Mouse (Mus musculus) forebrain, embryonic 13.5 days (tissue): ENCODE results near the gene Acad10. TPM values are rescaled to one million over a fixed set of nuclear protein-coding genes. Genes with fewer than 3 reads are reported as not detected.

ENCODE experiments used
- ATAC-seq: fragments of 200-750 bp; cut with Nextera tagmentation; 2 replicates; pipeline ENCODE4 v1.8.0; 2017
- H3K27ac ChIP-seq: fragments of 300-500 bp; sonication (generic); 2 replicates; pipeline ENCODE4 v1.5.1; 2015; ENCODE audit warnings: inconsistent platforms, mild to moderate bottlenecking, moderate library complexity
- H3K27me3 ChIP-seq: fragments of 300-500 bp; sonication (generic); 2 replicates; pipeline ENCODE4 v1.6.1; 2015; ENCODE audit warnings: mild to moderate bottlenecking, inconsistent platforms
- H3K36me3 ChIP-seq: fragments of 300-500 bp; sonication (generic); 2 replicates; pipeline ENCODE4 v1.6.1; 2015; ENCODE audit warnings: mild to moderate bottlenecking, inconsistent platforms; ENCODE audit not compliant: poor library complexity, severe bottlenecking
- H3K4me1 ChIP-seq: fragments of 300-500 bp; sonication (generic); 2 replicates; pipeline ENCODE4 v1.6.1; 2015; ENCODE audit warnings: inconsistent platforms
- H3K4me2 ChIP-seq: fragments of 300-500 bp; sonication (generic); 2 replicates; pipeline ENCODE4 v1.6.1; 2015; ENCODE audit warnings: inconsistent platforms, mild to moderate bottlenecking, moderate library complexity
- H3K4me3 ChIP-seq: fragments of 300-500 bp; sonication (generic); 2 replicates; pipeline ENCODE4 v1.5.1; 2015; ENCODE audit warnings: mild to moderate bottlenecking, inconsistent platforms
- H3K9ac ChIP-seq: fragments of 300-500 bp; sonication (generic); 2 replicates; pipeline ENCODE4 v1.6.1; 2015; ENCODE audit warnings: mild to moderate bottlenecking, inconsistent platforms
- H3K9me3 ChIP-seq: fragments of 300-500 bp; sonication (generic); replicated peaks from 2 replicates; pipeline ENCODE4 v1.6.1; 2016; ENCODE audit warnings: inconsistent platforms
- WGBS: fragments of 180-500 bp; shearing (Covaris S2); methylation state at CpG from one replicate; pipeline ENCODE4 v1.1.7; 2015; 5-methylcytosine and 5-hydroxymethylcytosine counted together
- polyA plus RNA-seq: library from polyadenylated mRNA; unstranded; fragments of >200 nt; fragmentation: Nextera tagmentation; extraction: Ambion mirVana; gene quantifications from 2 replicates; pipeline ENCODE4 v1.2.1, GENCODE M21; 2015

Gene Acad10
- polyA plus RNA-seq, 1 experiment from 2014 or later, result 0.87 TPM

DNA sequence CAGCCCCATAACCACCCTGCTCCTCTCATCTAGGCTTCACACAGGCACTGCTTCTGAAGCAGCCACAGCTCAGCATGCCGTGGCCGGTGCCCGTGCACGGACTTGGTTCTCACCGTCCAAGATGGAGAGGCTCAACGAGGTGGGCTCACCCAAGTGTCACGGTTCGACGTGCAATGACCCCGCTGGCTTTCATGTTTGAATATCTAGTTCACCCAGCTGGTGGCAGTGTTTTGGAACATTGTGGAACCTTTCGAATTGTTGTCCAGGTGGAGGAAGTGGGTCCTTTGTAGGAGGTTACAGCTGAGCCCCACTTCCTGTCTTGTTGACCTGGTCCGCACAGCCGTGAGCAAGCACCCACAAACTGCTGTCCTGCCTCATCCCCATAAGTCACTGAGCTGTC is 86.2 kb downstream of the Acad10 start:
- H3K4me1 ChIP-seq, result no peaks in the 10 kb centered on the region
- H3K4me2 ChIP-seq, result no peak overlapping the region
- H3K9me3 ChIP-seq, result no peaks in the 10 kb centered on the region
- H3K27ac ChIP-seq, result no peak overlapping the region
- H3K9ac ChIP-seq, result no peak overlapping the region
- H3K4me3 ChIP-seq, result no peak overlapping the region
- no peaks in the 10 kb centered on the region for H3K27me3 ChIP-seq
- WGBS, result 89% methylated on average over 13 of the region's 13 CpGs
- no peak for ATAC-seq
- H3K36me3 ChIP-seq, result peaks cover 57% of the 10 kb centered on the region

Other genes starting within 250 kb of the Acad10 start
- gene Tmem116, start 208.6 kb downstream of the Acad10 start, polyA plus RNA-seq, result 1.8 TPM in 2 replicates
- gene Erp29, start 208.0 kb downstream of the Acad10 start, polyA plus RNA-seq, result 130 and 137 TPM in 2 replicates
- gene Adam1b, start 157.1 kb downstream of the Acad10 start, polyA plus RNA-seq, result not detected in 2 replicates
- gene Adam1a, start 115.0 kb downstream of the Acad10 start, polyA plus RNA-seq, result 3.1 and 3.8 TPM in 2 replicates
- gene Gm42878, start 115.0 kb downstream of the Acad10 start, polyA plus RNA-seq, result not detected in 2 replicates
- gene Mapkapk5, start 114.6 kb downstream of the Acad10 start, polyA plus RNA-seq, result 53.0 and 57.0 TPM in 2 replicates
- 80.8 and 98.1 TPM in 2 replicates for gene Aldh2, start 66.7 kb downstream of the Acad10 start, polyA plus RNA-seq
- 1.0 TPM in 2 replicates for gene Acad12, start 41.6 kb downstream of the Acad10 start, polyA plus RNA-seq
- 40.9 and 42.7 TPM in 2 replicates for gene Brap, start within 50 bp of the Acad10 start, polyA plus RNA-seq
- 57.2 and 60.8 TPM in 2 replicates for gene Atxn2, start 50.8 kb upstream of the Acad10 start, polyA plus RNA-seq
- gene Sh2b3, start 177.1 kb upstream of the Acad10 start, polyA plus RNA-seq, result 4.7 and 4.8 TPM in 2 replicates
- gene Pheta1, start 188.5 kb upstream of the Acad10 start, polyA plus RNA-seq, result 46.8 and 50.7 TPM in 2 replicates